16 mouse cellular contexts compared by ENCODE assay signal in genomic region chr5:149603241-149603640, GRCm38 (mm10).
"Had no signal": no experiment of that assay in that cellular context is flagged by ENCODE, and none has a peak within 500 bp of the region (broad histone marks: within the 10 kb centered on the region; RNA-seq: fewer than 3 reads in every experiment).

No protein-coding gene starts in this region.

- ATAC-seq: liver, postnatal 0 days; lung, postnatal 0 days; midbrain, embryonic 15.5 days had no signal

- DNase-seq: liver, postnatal 0 days; lung, adult 2 months; lung, postnatal 14 days; lung, postnatal 36 days; right cerebral cortex, postnatal 14 days; spleen, adult 18-20 months; thymus, adult 18-20 months; thymus, postnatal 14 days; thymus, postnatal 36 days had no signal

- H3K4me1 ChIP-seq: lung, embryonic 15.5 days; midbrain, embryonic 12.5 days; midbrain, embryonic 15.5 days; neural tube, embryonic 12.5 days had no signal

- H3K4me3 ChIP-seq: lung, embryonic 15.5 days; megakaryocyte, embryonic 14.5 days; midbrain, embryonic 12.5 days; midbrain, embryonic 15.5 days; neural tube, embryonic 12.5 days had no signal

- H3K27ac ChIP-seq: lung, embryonic 15.5 days; macrophage; midbrain, embryonic 12.5 days; midbrain, embryonic 15.5 days; neural tube, embryonic 12.5 days had no signal
